In the genomic region with DNA sequence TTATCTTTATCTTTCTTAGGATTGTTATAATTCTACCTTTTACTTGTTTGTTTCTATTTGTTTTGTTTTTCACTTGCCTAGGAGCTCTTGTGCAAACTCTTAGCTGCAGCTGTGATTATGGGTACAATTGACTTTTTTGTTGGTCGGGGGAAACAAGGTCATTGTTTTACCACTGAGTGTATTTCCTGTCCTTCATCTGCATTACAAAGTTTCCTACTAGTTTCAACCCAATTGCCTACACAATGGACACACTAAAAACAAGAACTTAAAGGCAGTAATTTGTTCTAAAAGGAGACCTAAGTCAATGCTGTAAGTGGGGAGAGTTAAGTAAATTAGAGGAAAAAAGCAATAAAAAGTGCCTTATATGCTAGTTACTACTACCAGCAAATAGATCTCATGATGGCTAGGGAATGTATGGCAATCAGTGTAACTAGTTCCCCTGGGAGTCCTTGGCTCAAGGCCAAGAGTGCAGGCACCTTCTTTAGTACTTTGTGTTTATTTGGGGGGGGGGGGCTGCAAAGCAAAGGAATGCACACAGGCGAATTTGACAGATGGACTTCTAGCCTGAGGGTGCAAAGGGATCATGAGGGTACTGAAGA, we compare ENCODE assay signal across 24 mouse cellular contexts.
DNase-seq lines count a peak whose midpoint lies in the region; ATAC-seq and TF ChIP-seq lines count a peak whose summit lies in the region.
"Had no signal": no experiment of that assay in that cellular context is flagged by ENCODE, and none has a peak within 500 bp of the region (broad histone marks: within the 10 kb centered on the region; RNA-seq: fewer than 3 reads in every experiment).

No protein-coding gene starts in this region.

- intact Hi-C loops in gastrocnemius, adult 2 months (cut with DNase I), result no loop called here

- H3K27ac ChIP-seq in ES-Bruce4 (ENCODE audit: insufficient read depth, low read length), result peak overlapping the region; percentile 59
- H3K27ac ChIP-seq in limb, embryonic 13.5 days, result no peak overlapping the region
- no peak overlapping the region for H3K27ac ChIP-seq in gastrocnemius, adult 2 months
- H3K27ac ChIP-seq: embryonic facial prominence, embryonic 13.5 days; hindbrain, embryonic 10.5 days; intestine, embryonic 15.5 days; liver, embryonic 12.5 days; midbrain, embryonic 13.5 days had no signal

- no peak for TF ChIP-seq POLR2A in ES-Bruce4 (IDR thresholded peaks at IDR 0.05; ENCODE audit: insufficient read depth, low read length)

- peaks cover 2% of the 10 kb centered on the region for H3K4me1 ChIP-seq in ES-Bruce4 (ENCODE audit: control insufficient read depth, insufficient read depth, low read length)
- H3K4me1 ChIP-seq in limb, embryonic 13.5 days, result peaks cover 5% of the 10 kb centered on the region; the same call in 1 of the 2 replicates
- H3K4me1 ChIP-seq: embryonic facial prominence, embryonic 13.5 days; heart, embryonic 12.5 days; intestine, embryonic 15.5 days; liver, embryonic 12.5 days; midbrain, embryonic 13.5 days had no signal

- peak; percentile 78 for DNase-seq in ES-CJ7 (ENCODE audit: low read depth, low spot score)
- peak; percentile 16 for DNase-seq in embryo, embryonic 11 days
- DNase-seq in urinary bladder, postnatal 36 days (ENCODE audit: low spot score in 2 of 2), result no peak
- no peak for DNase-seq in gastrocnemius, adult 2 months
- no peak for DNase-seq in urinary bladder, adult 2 months (ENCODE audit: low spot score)
- DNase-seq: adrenal gland, postnatal 36 days; cerebellum, adult 18-20 months; cerebellum, postnatal 36 days; gastrocnemius, postnatal 25 days; heart, adult 18-20 months; heart, postnatal 10 days; kidney, adult 8-10 months; kidney, postnatal 14 days; lung, adult 2 months had no signal

- TF ChIP-seq CTCF in ES-Bruce4 (IDR thresholded peaks at IDR 0.05; ENCODE audit: low read depth, low read length), result no peak
- no peak for TF ChIP-seq CTCF in gastrocnemius, adult 2 months (IDR thresholded peaks at IDR 0.05)

- H3K27me3 ChIP-seq in ES-Bruce4 (ENCODE audit: control insufficient read depth, insufficient read depth, low read length, poor library complexity, severe bottlenecking), result no peaks in the 10 kb centered on the region
- H3K27me3 ChIP-seq in limb, embryonic 13.5 days, result no peaks in the 10 kb centered on the region
- H3K27me3 ChIP-seq: embryonic facial prominence, embryonic 13.5 days; heart, embryonic 12.5 days; intestine, embryonic 15.5 days; liver, embryonic 12.5 days; midbrain, embryonic 13.5 days had no signal

- WGBS in limb, embryonic 13.5 days, result 19% methylated on average over 2 of the region's 2 CpGs

- H3K4me3 ChIP-seq in ES-Bruce4 (ENCODE audit: low read depth, low read length), result no peak overlapping the region
- no peak overlapping the region for H3K4me3 ChIP-seq in limb, embryonic 13.5 days
- no peak overlapping the region for H3K4me3 ChIP-seq in gastrocnemius, adult 2 months
- H3K4me3 ChIP-seq: embryonic facial prominence, embryonic 13.5 days; heart, embryonic 12.5 days; hindbrain, embryonic 10.5 days; intestine, embryonic 15.5 days; liver, embryonic 12.5 days; midbrain, embryonic 13.5 days had no signal

- no peaks in the 10 kb centered on the region for H3K9me3 ChIP-seq in ES-Bruce4 (replicated peaks; ENCODE audit: control insufficient read depth, insufficient read depth, low read length, poor library complexity, severe bottlenecking)
- no peaks in the 10 kb centered on the region for H3K9me3 ChIP-seq in limb, embryonic 13.5 days
- H3K9me3 ChIP-seq: embryonic facial prominence, embryonic 13.5 days; heart, embryonic 12.5 days; hindbrain, embryonic 10.5 days; intestine, embryonic 15.5 days; liver, embryonic 12.5 days; midbrain, embryonic 13.5 days had no signal

- peak; percentile 71; the same call in 1 of the 2 replicates for ATAC-seq in limb, embryonic 13.5 days (ENCODE audit: low FRiP score, low read depth)
- ATAC-seq: forebrain, embryonic 14.5 days; hindbrain, embryonic 16.5 days; intestine, embryonic 15.5 days; liver, embryonic 12.5 days; midbrain, embryonic 13.5 days had no signal

- no peaks in the 10 kb centered on the region for H3K36me3 ChIP-seq in ES-Bruce4 (ENCODE audit: control insufficient read depth, insufficient read depth, low read length, poor library complexity, severe bottlenecking)
- no peaks in the 10 kb centered on the region for H3K36me3 ChIP-seq in limb, embryonic 13.5 days
- H3K36me3 ChIP-seq: embryonic facial prominence, embryonic 13.5 days; heart, embryonic 12.5 days; hindbrain, embryonic 10.5 days; intestine, embryonic 15.5 days; liver, embryonic 12.5 days; midbrain, embryonic 13.5 days had no signal

- H3K4me2 ChIP-seq in limb, embryonic 13.5 days (replicated peaks), result no peak overlapping the region
- H3K4me2 ChIP-seq: embryonic facial prominence, embryonic 13.5 days; heart, embryonic 12.5 days; intestine, embryonic 15.5 days; liver, embryonic 12.5 days; midbrain, embryonic 13.5 days had no signal

- TF ChIP-seq EP300 in ES-Bruce4 (IDR thresholded peaks at IDR 0.05; ENCODE audit: insufficient read depth, low read depth, low read length), result no peak

- H3K9ac ChIP-seq in ES-Bruce4 (ENCODE audit: low read depth, poor library complexity, severe bottlenecking), result no peak overlapping the region
- no peak overlapping the region for H3K9ac ChIP-seq in limb, embryonic 13.5 days
- H3K9ac ChIP-seq: embryonic facial prominence, embryonic 13.5 days; heart, embryonic 12.5 days; intestine, embryonic 15.5 days; liver, embryonic 12.5 days; midbrain, embryonic 13.5 days had no signal

Comparison
In these comparisons a context has a peak if more than half of its experiments do, and no peak if none do; other contexts are left out.
1. DNase-seq: peak in ES-CJ7 (single experiment) and embryo, embryonic 11 days (single experiment); none in urinary bladder, postnatal 36 days (0 of 2), gastrocnemius, adult 2 months (single experiment) and urinary bladder, adult 2 months (single experiment).